In genomic region chr19:45795406-45795944, GRCm38 (mm10) we compare ENCODE assay signal across 10 mouse cellular contexts. TPM values are rescaled to one million over a fixed set of nuclear protein-coding genes. Genes with fewer than 3 reads are reported as not detected.
DNase-seq lines count a peak whose midpoint lies in the region; ATAC-seq and TF ChIP-seq lines count a peak whose summit lies in the region.
"Had no signal": no experiment of that assay in that cellular context is flagged by ENCODE, and none has a peak within 500 bp of the region (broad histone marks: within the 10 kb centered on the region; RNA-seq: fewer than 3 reads in every experiment).

No protein-coding gene starts in this region.

- no peak for ATAC-seq in heart, embryonic 16.5 days (replicated peaks; ENCODE audit: extremely low read depth, insufficient read depth, low FRiP score)
- ATAC-seq in hindbrain, embryonic 15.5 days (ENCODE audit: low FRiP score, low read depth): no peak
- ATAC-seq in lung, postnatal 0 days: peak; percentile 66
- no peak for ATAC-seq in frontal cortex, adult (ENCODE audit: low TSS enrichment)

- H3K4me1 ChIP-seq in heart, embryonic 16.5 days (ENCODE audit: control insufficient read depth, insufficient read depth, low read length): no peaks in the 10 kb centered on the region
- H3K4me1 ChIP-seq in hindbrain, embryonic 15.5 days (replicated peaks): peaks cover 2% of the 10 kb centered on the region; the same call in 1 of the 2 replicates
- H3K4me1 ChIP-seq in lung, postnatal 0 days (ENCODE audit: insufficient read depth, low read depth, low read length): no peaks in the 10 kb centered on the region

- no peaks in the 10 kb centered on the region for H3K36me3 ChIP-seq in heart, embryonic 16.5 days (ENCODE audit: control insufficient read depth, insufficient read depth)
- no peaks in the 10 kb centered on the region for H3K36me3 ChIP-seq in hindbrain, embryonic 15.5 days
- H3K36me3 ChIP-seq in lung, postnatal 0 days (ENCODE audit: insufficient read depth, low read length): no peaks in the 10 kb centered on the region

- no peak for DNase-seq in heart, adult 18-20 months
- DNase-seq in ZHBTc4 (ENCODE audit: low read depth, low spot score): peak; percentile 33
- peak; percentile 69 for DNase-seq in lung, postnatal 0 days (ENCODE audit: low spot score)
- no peak for DNase-seq in left cerebral cortex, adult 9 months (ENCODE audit: low spot score in 2 of 2)
- no peak for DNase-seq in adrenal gland, postnatal 14 days

- no peak for TF ChIP-seq CTCF in lung, postnatal 0 days (IDR thresholded peaks at IDR 0.05)

- H3K27ac ChIP-seq in heart, embryonic 16.5 days (ENCODE audit: low read length): no peak overlapping the region
- no peak overlapping the region for H3K27ac ChIP-seq in hindbrain, embryonic 15.5 days (replicated peaks)
- H3K27ac ChIP-seq in lung, postnatal 0 days (ENCODE audit: low read length): peak overlapping the region; percentile 14; the same call in 1 of the 2 replicates

- WGBS in heart, embryonic 16.5 days: 26% methylated on average over 15 of the region's 15 CpGs
- 38% methylated on average over 15 of the region's 15 CpGs for WGBS in hindbrain, embryonic 15.5 days
- 18% methylated on average over 15 of the region's 15 CpGs for WGBS in lung, postnatal 0 days

- H3K9ac ChIP-seq in heart, embryonic 16.5 days (ENCODE audit: low read length): no peak overlapping the region
- H3K9ac ChIP-seq in hindbrain, embryonic 15.5 days: no peak overlapping the region
- H3K9ac ChIP-seq in lung, postnatal 0 days (replicated peaks; ENCODE audit: low read depth): no peak overlapping the region

- H3K4me2 ChIP-seq in heart, embryonic 16.5 days (ENCODE audit: low read depth, low read length): peak overlapping the region; percentile 28
- H3K4me2 ChIP-seq in hindbrain, embryonic 15.5 days: peak overlapping the region; percentile 39
- peak overlapping the region; percentile 41 for H3K4me2 ChIP-seq in lung, postnatal 0 days (replicated peaks; ENCODE audit: low read depth, low read length)

- no peak for TF ChIP-seq EP300 in lung, postnatal 0 days (IDR thresholded peaks at IDR 0.05)

- H3K27me3 ChIP-seq in heart, embryonic 16.5 days (ENCODE audit: control insufficient read depth, insufficient read depth, low read length): no peaks in the 10 kb centered on the region
- no peaks in the 10 kb centered on the region for H3K27me3 ChIP-seq in hindbrain, embryonic 15.5 days
- no peaks in the 10 kb centered on the region for H3K27me3 ChIP-seq in lung, postnatal 0 days (replicated peaks; ENCODE audit: insufficient read depth, low read length)

- no peaks in the 10 kb centered on the region for H3K9me3 ChIP-seq in heart, embryonic 16.5 days (replicated peaks; ENCODE audit: control insufficient read depth, low read length)
- no peaks in the 10 kb centered on the region for H3K9me3 ChIP-seq in hindbrain, embryonic 15.5 days
- H3K9me3 ChIP-seq in lung, postnatal 0 days (ENCODE audit: low read length): no peaks in the 10 kb centered on the region

- no peak overlapping the region for H3K4me3 ChIP-seq in heart, embryonic 16.5 days (ENCODE audit: low read length)
- no peak overlapping the region for H3K4me3 ChIP-seq in hindbrain, embryonic 15.5 days
- H3K4me3 ChIP-seq in lung, postnatal 0 days (ENCODE audit: low read depth, low read length): no peak overlapping the region

RNA-seq across cellular contexts. Expression of gene Mgea5, which starts 11.8 kb away (rescaled TPM):
- 33.3 and 33.7 TPM in 2 replicates for polyA plus RNA-seq in heart, embryonic 16.5 days (2015; fragmentation: Nextera tagmentation; extraction: Ambion mirVana)
- 10 to 100 TPM; 72.5 to 76.3 TPM for total RNA-seq in heart, adult 18-20 months (2021)
- polyA plus RNA-seq in hindbrain, embryonic 15.5 days (2015; fragmentation: Nextera tagmentation; extraction: Ambion mirVana): 79.4 and 85.4 TPM in 2 replicates
- polyA plus RNA-seq in lung, postnatal 0 days (2015; fragmentation: Nextera tagmentation; extraction: Ambion mirVana): 26.4 and 33.9 TPM in 2 replicates
- total RNA-seq in adrenal gland, postnatal 14 days (2021): 71.8 and 76.5 TPM in 2 replicates

RNA-seq across cellular contexts. Expression of gene Kcnip2, which starts 20.4 kb away (rescaled TPM):
- polyA plus RNA-seq in heart, embryonic 16.5 days (2015; fragmentation: Nextera tagmentation; extraction: Ambion mirVana): 16.6 and 17.9 TPM in 2 replicates
- 100 to 1,000 TPM; 176 to 206 TPM for total RNA-seq in heart, adult 18-20 months (2021)
- polyA plus RNA-seq in hindbrain, embryonic 15.5 days (2015; fragmentation: Nextera tagmentation; extraction: Ambion mirVana): 12.8 and 15.1 TPM in 2 replicates
- 1.0 and 1.4 TPM in 2 replicates for polyA plus RNA-seq in lung, postnatal 0 days (2015; fragmentation: Nextera tagmentation; extraction: Ambion mirVana)
- 0.19 and 0.38 TPM in 2 replicates for total RNA-seq in adrenal gland, postnatal 14 days (2021)
- total RNA-seq: MEL had no signal

RNA-seq across cellular contexts. Expression of gene Npm3, which starts 46.1 kb away (rescaled TPM):
- polyA plus RNA-seq in heart, embryonic 16.5 days (2015; fragmentation: Nextera tagmentation; extraction: Ambion mirVana): 9.0 and 9.2 TPM in 2 replicates
- total RNA-seq in heart, adult 18-20 months (2021): 10 to 100 TPM; 17.5 to 18.3 TPM
- polyA plus RNA-seq in hindbrain, embryonic 15.5 days (2015; fragmentation: Nextera tagmentation; extraction: Ambion mirVana): 6.9 and 7.3 TPM in 2 replicates
- polyA plus RNA-seq in lung, postnatal 0 days (2015; fragmentation: Nextera tagmentation; extraction: Ambion mirVana): 7.7 and 8.1 TPM in 2 replicates
- 27.1 and 33.6 TPM in 2 replicates for total RNA-seq in adrenal gland, postnatal 14 days (2021)

RNA-seq across cellular contexts. Expression of gene Fgf8, which starts 52.8 kb away (rescaled TPM):
- polyA plus RNA-seq in heart, embryonic 16.5 days (2015; fragmentation: Nextera tagmentation; extraction: Ambion mirVana): 0.12 and 0.47 TPM in 2 replicates
- not detected for total RNA-seq in heart, adult 18-20 months (2021)
- polyA plus RNA-seq in hindbrain, embryonic 15.5 days (2015; fragmentation: Nextera tagmentation; extraction: Ambion mirVana): 0.45 and 0.47 TPM in 2 replicates
- not detected in 2 replicates for polyA plus RNA-seq in lung, postnatal 0 days (2015; fragmentation: Nextera tagmentation; extraction: Ambion mirVana)
- total RNA-seq in adrenal gland, postnatal 14 days (2021): not detected in 2 replicates
- total RNA-seq: layer of hippocampus, adult 8-10 months; MEL had no signal

Comparison
In these comparisons a context has a peak if more than half of its experiments do, and no peak if none do; other contexts are left out.
1. DNase-seq: peak in ZHBTc4 (single experiment) and lung, postnatal 0 days (single experiment); none in heart, adult 18-20 months (0 of 2), left cerebral cortex, adult 9 months (0 of 2) and adrenal gland, postnatal 14 days (single experiment).
2. Peak in every context shown above with its lines, with median percentiles within 50 percentile points of each other: H3K4me2 ChIP-seq.